Comparison of ENCODE assay signal across 10 mouse cellular contexts in genomic region chr6:48676860-48677415, GRCm38 (mm10). TPM values are rescaled to one million over a fixed set of nuclear protein-coding genes. Genes with fewer than 3 reads are reported as not detected.
DNase-seq lines count a peak whose midpoint lies in the region; ATAC-seq and TF ChIP-seq lines count a peak whose summit lies in the region.
"Had no signal": no experiment of that assay in that cellular context is flagged by ENCODE, and none has a peak within 500 bp of the region (broad histone marks: within the 10 kb centered on the region; RNA-seq: fewer than 3 reads in every experiment).

No protein-coding gene starts in this region.

- no peaks in the 10 kb centered on the region for H3K9me3 ChIP-seq in heart, embryonic 11.5 days (replicated peaks; ENCODE audit: control insufficient read depth, low read length)
- H3K9me3 ChIP-seq in lung, embryonic 15.5 days: no peaks in the 10 kb centered on the region
- no peaks in the 10 kb centered on the region for H3K9me3 ChIP-seq in embryonic facial prominence, embryonic 15.5 days (replicated peaks)
- no peaks in the 10 kb centered on the region for H3K9me3 ChIP-seq in liver, embryonic 14.5 days (ENCODE audit: control insufficient read depth, low read length)

- H3K9ac ChIP-seq in heart, embryonic 11.5 days (ENCODE audit: low read depth, low read length): no peak overlapping the region
- H3K9ac ChIP-seq in lung, embryonic 15.5 days: no peak overlapping the region
- no peak overlapping the region for H3K9ac ChIP-seq in embryonic facial prominence, embryonic 15.5 days
- H3K9ac ChIP-seq in liver, embryonic 14.5 days (replicated peaks): no peak overlapping the region

- 79% methylated on average over 5 of the region's 5 CpGs for WGBS in heart, embryonic 11.5 days (ENCODE audit: insufficient replicate concordance)
- 82% methylated on average over 5 of the region's 5 CpGs for WGBS in lung, embryonic 15.5 days
- WGBS in embryonic facial prominence, embryonic 15.5 days: 84% methylated on average over 5 of the region's 5 CpGs
- WGBS in liver, embryonic 14.5 days (ENCODE audit: insufficient replicate concordance): 67% methylated on average over 5 of the region's 5 CpGs

- ATAC-seq in heart, embryonic 11.5 days (replicated peaks; ENCODE audit: insufficient number of reproducible peaks, low FRiP score, low TSS enrichment): no peak
- no peak for ATAC-seq in lung, embryonic 15.5 days (ENCODE audit: borderline replicate concordance, extremely low read depth, low FRiP score, low TSS enrichment)
- no peak for ATAC-seq in embryonic facial prominence, embryonic 15.5 days (ENCODE audit: insufficient number of reproducible peaks, low FRiP score, low TSS enrichment, low read depth)
- no peak for ATAC-seq in liver, embryonic 14.5 days (ENCODE audit: insufficient read depth)

- intact Hi-C loops in heart, postnatal 25 days (cut with DNase I): no loop called here

- DNase-seq in heart, postnatal 25 days (ENCODE audit: low spot score): no peak
- no peak for DNase-seq in lung, postnatal 4 days
- DNase-seq in liver, embryonic 14.5 days (ENCODE audit: low read depth in 3 of 3, low spot score in 3 of 3): no peak
- no peak for DNase-seq in adipocyte (ENCODE audit: low spot score)
- DNase-seq in spleen, adult 18-20 months: no peak
- DNase-seq: gastrocnemius, postnatal 10 days had no signal

- H3K27me3 ChIP-seq in heart, embryonic 11.5 days (ENCODE audit: control insufficient read depth, insufficient read depth, low read length): no peaks in the 10 kb centered on the region
- H3K27me3 ChIP-seq in lung, embryonic 15.5 days: no peaks in the 10 kb centered on the region
- no peaks in the 10 kb centered on the region for H3K27me3 ChIP-seq in embryonic facial prominence, embryonic 15.5 days
- H3K27me3 ChIP-seq in liver, embryonic 14.5 days (ENCODE audit: control insufficient read depth, insufficient read depth, low read length): no peaks in the 10 kb centered on the region

- TF ChIP-seq CTCF in liver, embryonic 14.5 days (IDR thresholded peaks at IDR 0.05; ENCODE audit: low read depth): no peak

- peak overlapping the region; percentile 59; the same call in 1 of the 2 replicates for H3K4me2 ChIP-seq in heart, embryonic 11.5 days
- peak overlapping the region; percentile 45; the same call in 1 of the 2 replicates for H3K4me2 ChIP-seq in lung, embryonic 15.5 days
- peak overlapping the region; percentile 49; the same call in 1 of the 2 replicates for H3K4me2 ChIP-seq in embryonic facial prominence, embryonic 15.5 days (replicated peaks)
- peak overlapping the region; percentile 66 for H3K4me2 ChIP-seq in liver, embryonic 14.5 days (ENCODE audit: low read depth)

- H3K27ac ChIP-seq in heart, embryonic 11.5 days (ENCODE audit: low read depth, low read length): no peak overlapping the region
- H3K27ac ChIP-seq in lung, embryonic 15.5 days: no peak overlapping the region
- H3K27ac ChIP-seq in embryonic facial prominence, embryonic 15.5 days (replicated peaks): no peak overlapping the region
- H3K27ac ChIP-seq in liver, embryonic 14.5 days: no peak overlapping the region

- H3K4me3 ChIP-seq in heart, embryonic 11.5 days (ENCODE audit: low read depth, low read length): peak overlapping the region; percentile 37; the same call in 1 of the 2 replicates
- no peak overlapping the region for H3K4me3 ChIP-seq in lung, embryonic 15.5 days
- H3K4me3 ChIP-seq in embryonic facial prominence, embryonic 15.5 days (replicated peaks): no peak overlapping the region; the same call in 1 of the 2 replicates
- H3K4me3 ChIP-seq in liver, embryonic 14.5 days (ENCODE audit: insufficient read depth in 1 of 2, low read depth in 2 of 2, low read length in 2 of 2): peak overlapping the region in 1 of 2 experiments; percentile 56; a peak in 2 of 4 replicates

- H3K4me1 ChIP-seq in heart, embryonic 11.5 days (ENCODE audit: control insufficient read depth, insufficient read depth, low read length): no peaks in the 10 kb centered on the region
- no peaks in the 10 kb centered on the region for H3K4me1 ChIP-seq in lung, embryonic 15.5 days
- H3K4me1 ChIP-seq in embryonic facial prominence, embryonic 15.5 days: no peaks in the 10 kb centered on the region
- peaks cover 0 to 18% of the 10 kb centered on the region in 2 experiments; a peak in 2 of 4 replicates for H3K4me1 ChIP-seq in liver, embryonic 14.5 days (replicated peaks; ENCODE audit: control insufficient read depth in 2 of 2, insufficient read depth in 2 of 2, low read length in 1 of 2)

- TF ChIP-seq EP300 in liver, embryonic 14.5 days (IDR thresholded peaks at IDR 0.05; ENCODE audit: low read depth): no peak

- H3K36me3 ChIP-seq in heart, embryonic 11.5 days (ENCODE audit: control insufficient read depth, insufficient read depth, low read length): no peaks in the 10 kb centered on the region
- no peaks in the 10 kb centered on the region for H3K36me3 ChIP-seq in lung, embryonic 15.5 days
- no peaks in the 10 kb centered on the region for H3K36me3 ChIP-seq in embryonic facial prominence, embryonic 15.5 days
- no peaks in the 10 kb centered on the region for H3K36me3 ChIP-seq in liver, embryonic 14.5 days (replicated peaks; ENCODE audit: control insufficient read depth, insufficient read depth, low read depth)

RNA-seq across cellular contexts. Expression of gene Gimap9, which starts 1.0 kb away (rescaled TPM):
- 8.8 and 10.6 TPM in 2 replicates for polyA plus RNA-seq in heart, embryonic 11.5 days (2014; fragmentation: Nextera tagmentation; extraction: Ambion mirVana)
- total RNA-seq in heart, postnatal 25 days (2021): 1 to 10 TPM; 3.1 to 4.9 TPM
- polyA plus RNA-seq in lung, embryonic 15.5 days (2015; fragmentation: Nextera tagmentation; extraction: Ambion mirVana): 16.1 and 16.2 TPM in 2 replicates
- 10.6 and 13.0 TPM in 2 replicates for polyA plus RNA-seq in embryonic facial prominence, embryonic 15.5 days (2015; fragmentation: Nextera tagmentation; extraction: Ambion mirVana)
- 3.9 and 7.2 TPM in 2 replicates for polyA plus RNA-seq in liver, embryonic 14.5 days (2012; rRNA removed)
- polyA plus RNA-seq in liver, embryonic 14.5 days (2014; fragmentation: Nextera tagmentation; extraction: Ambion mirVana): 8.0 and 10.6 TPM in 2 replicates

RNA-seq across cellular contexts. Expression of gene Gimap4, which starts 7.4 kb away (rescaled TPM):
- 8.6 and 10.0 TPM in 2 replicates for polyA plus RNA-seq in heart, embryonic 11.5 days (2014; fragmentation: Nextera tagmentation; extraction: Ambion mirVana)
- 10 to 100 TPM; 29.0 to 30.8 TPM for total RNA-seq in heart, postnatal 25 days (2021)
- 45.0 and 46.6 TPM in 2 replicates for polyA plus RNA-seq in lung, embryonic 15.5 days (2015; fragmentation: Nextera tagmentation; extraction: Ambion mirVana)
- 12.9 and 13.4 TPM in 2 replicates for polyA plus RNA-seq in embryonic facial prominence, embryonic 15.5 days (2015; fragmentation: Nextera tagmentation; extraction: Ambion mirVana)
- 5.0 and 6.2 TPM in 2 replicates for polyA plus RNA-seq in liver, embryonic 14.5 days (2012; rRNA removed)
- 8.3 and 8.8 TPM in 2 replicates for polyA plus RNA-seq in liver, embryonic 14.5 days (2014; fragmentation: Nextera tagmentation; extraction: Ambion mirVana)

RNA-seq across cellular contexts. Expression of gene Gimap8, which starts 29.9 kb away (rescaled TPM):
- polyA plus RNA-seq in heart, embryonic 11.5 days (2014; fragmentation: Nextera tagmentation; extraction: Ambion mirVana): 0.26 and 0.68 TPM in 2 replicates
- total RNA-seq in heart, postnatal 25 days (2021): 1 to 10 TPM; 7.8 to 8.0 TPM
- 4.2 and 4.3 TPM in 2 replicates for polyA plus RNA-seq in lung, embryonic 15.5 days (2015; fragmentation: Nextera tagmentation; extraction: Ambion mirVana)
- 1.1 and 1.4 TPM in 2 replicates for polyA plus RNA-seq in embryonic facial prominence, embryonic 15.5 days (2015; fragmentation: Nextera tagmentation; extraction: Ambion mirVana)
- polyA plus RNA-seq in liver, embryonic 14.5 days (2012; rRNA removed): 0.90 and 1.3 TPM in 2 replicates
- 0.17 and 0.18 TPM in 2 replicates for polyA plus RNA-seq in liver, embryonic 14.5 days (2014; fragmentation: Nextera tagmentation; extraction: Ambion mirVana)
- polyA plus RNA-seq: C2C12 had no signal

RNA-seq across cellular contexts. Expression of gene Gimap6, which starts 31.1 kb away (rescaled TPM):
- polyA plus RNA-seq in heart, embryonic 11.5 days (2014; fragmentation: Nextera tagmentation; extraction: Ambion mirVana): 30.5 and 30.6 TPM in 2 replicates
- total RNA-seq in heart, postnatal 25 days (2021): 10 to 100 TPM; 38.5 to 41.6 TPM
- polyA plus RNA-seq in lung, embryonic 15.5 days (2015; fragmentation: Nextera tagmentation; extraction: Ambion mirVana): 41.3 and 48.5 TPM in 2 replicates
- 20.3 and 22.3 TPM in 2 replicates for polyA plus RNA-seq in embryonic facial prominence, embryonic 15.5 days (2015; fragmentation: Nextera tagmentation; extraction: Ambion mirVana)
- 2.7 and 4.3 TPM in 2 replicates for polyA plus RNA-seq in liver, embryonic 14.5 days (2012; rRNA removed)
- 6.6 and 6.8 TPM in 2 replicates for polyA plus RNA-seq in liver, embryonic 14.5 days (2014; fragmentation: Nextera tagmentation; extraction: Ambion mirVana)
- polyA plus RNA-seq: C2C12 had no signal

RNA-seq across cellular contexts. Expression of gene Gm28053, which starts 41.5 kb away (rescaled TPM):
- polyA plus RNA-seq in heart, embryonic 11.5 days (2014; fragmentation: Nextera tagmentation; extraction: Ambion mirVana): 2.6 and 4.8 TPM in 2 replicates
- total RNA-seq in heart, postnatal 25 days (2021): 1 to 10 TPM; 1.8 to 5.3 TPM
- 3.4 and 4.2 TPM in 2 replicates for polyA plus RNA-seq in lung, embryonic 15.5 days (2015; fragmentation: Nextera tagmentation; extraction: Ambion mirVana)
- 0.83 and 1.3 TPM in 2 replicates for polyA plus RNA-seq in embryonic facial prominence, embryonic 15.5 days (2015; fragmentation: Nextera tagmentation; extraction: Ambion mirVana)
- 0.39 TPM in 1 of 2 replicates, not detected in the other for polyA plus RNA-seq in liver, embryonic 14.5 days (2012; rRNA removed)
- polyA plus RNA-seq in liver, embryonic 14.5 days (2014; fragmentation: Nextera tagmentation; extraction: Ambion mirVana): 0.48 and 1.0 TPM in 2 replicates
- polyA plus RNA-seq: C2C12 had no signal
